Comparison of ENCODE assay signal across 8 mouse cellular contexts in genomic region chr5:123431524-123432304, GRCm38 (mm10). TPM values are rescaled to one million over a fixed set of nuclear protein-coding genes. Genes with fewer than 3 reads are reported as not detected.
DNase-seq lines count a peak whose midpoint lies in the region; ATAC-seq and TF ChIP-seq lines count a peak whose summit lies in the region.

No protein-coding gene starts in this region.

- H3K36me3 ChIP-seq in midbrain, embryonic 14.5 days (ENCODE audit: control insufficient read depth, insufficient read depth, low read length) = no peaks in the 10 kb centered on the region
- peaks cover 5% of the 10 kb centered on the region for H3K36me3 ChIP-seq in midbrain, embryonic 10.5 days
- no peaks in the 10 kb centered on the region for H3K36me3 ChIP-seq in heart, embryonic 14.5 days (ENCODE audit: control insufficient read depth, insufficient read depth, low read length)

- no peaks in the 10 kb centered on the region for H3K27me3 ChIP-seq in midbrain, embryonic 14.5 days (ENCODE audit: control insufficient read depth, insufficient read depth, low read length)
- no peaks in the 10 kb centered on the region for H3K27me3 ChIP-seq in midbrain, embryonic 10.5 days (ENCODE audit: low read depth, poor library complexity, severe bottlenecking)
- no peaks in the 10 kb centered on the region for H3K27me3 ChIP-seq in cerebellum, adult 2 months (ENCODE audit: control insufficient read depth, insufficient read depth, low read length)
- no peaks in the 10 kb centered on the region for H3K27me3 ChIP-seq in heart, embryonic 14.5 days (ENCODE audit: control insufficient read depth, insufficient read depth, low read length)

- WGBS in midbrain, embryonic 14.5 days = 78% methylated on average over 13 of the region's 13 CpGs
- 91% methylated on average over 13 of the region's 13 CpGs for WGBS in midbrain, embryonic 10.5 days
- WGBS in cerebellum, adult 2 months = 26% methylated on average over 13 of the region's 13 CpGs
- 56% methylated on average over 13 of the region's 13 CpGs for WGBS in heart, embryonic 14.5 days

- no peak overlapping the region for H3K9ac ChIP-seq in midbrain, embryonic 14.5 days (replicated peaks; ENCODE audit: low read length)
- H3K9ac ChIP-seq in heart, embryonic 14.5 days (ENCODE audit: low read length) = 0 out of 2 replicates have a peak overlapping the region, but pooled peaks have one; percentile 28

- no peak for TF ChIP-seq POLR2A in cerebellum, adult 2 months (IDR thresholded peaks at IDR 0.05; ENCODE audit: borderline replicate concordance, insufficient read depth, low read length)

- no peak for ATAC-seq in midbrain, embryonic 14.5 days (ENCODE audit: low FRiP score, low TSS enrichment)
- ATAC-seq in heart, embryonic 14.5 days (ENCODE audit: insufficient number of reproducible peaks, insufficient read depth, low FRiP score, low read depth) = 0 out of 2 replicates have a peak, but pooled peaks have one; percentile 37

- no peaks in the 10 kb centered on the region; the same call in 1 of the 2 replicates for H3K9me3 ChIP-seq in midbrain, embryonic 14.5 days (ENCODE audit: control insufficient read depth, low read length)
- H3K9me3 ChIP-seq in midbrain, embryonic 10.5 days (replicated peaks) = peaks cover 4% of the 10 kb centered on the region; the same call in 1 of the 2 replicates
- H3K9me3 ChIP-seq in heart, embryonic 14.5 days (ENCODE audit: control insufficient read depth, low read length) = peaks cover 2% of the 10 kb centered on the region; the same call in 1 of the 2 replicates

- no peak overlapping the region for H3K27ac ChIP-seq in midbrain, embryonic 14.5 days (replicated peaks; ENCODE audit: low read depth, low read length)
- H3K27ac ChIP-seq in midbrain, embryonic 10.5 days (replicated peaks) = no peak overlapping the region
- H3K27ac ChIP-seq in cerebellum, adult 2 months (ENCODE audit: insufficient read depth, low read length) = no peak overlapping the region
- peak overlapping the region; percentile 60 to 72; a peak in 3 of 4 replicates for H3K27ac ChIP-seq in heart, embryonic 14.5 days (replicated peaks in 1 of 2; ENCODE audit: control insufficient read depth in 1 of 2, insufficient read depth in 1 of 2, low read depth in 2 of 2, low read length in 2 of 2)

- DNase-seq in midbrain, embryonic 14.5 days = peak; percentile 53
- no peak for DNase-seq in midbrain, embryonic 10.5 days (ENCODE audit: low spot score)
- DNase-seq in cerebellum, adult 2 months = peak; percentile 64 to 74
- DNase-seq in kidney, postnatal 10 days = peak; percentile 84
- peak; percentile 61 for DNase-seq in lung, postnatal 25 days (ENCODE audit: low spot score)
- no peak for DNase-seq in spleen, adult 12 weeks (ENCODE audit: low spot score)
- no peak for DNase-seq in embryo, embryonic 11 days

- no peak overlapping the region for H3K4me3 ChIP-seq in midbrain, embryonic 14.5 days (replicated peaks; ENCODE audit: low read depth, low read length)
- no peak overlapping the region for H3K4me3 ChIP-seq in midbrain, embryonic 10.5 days
- no peak overlapping the region for H3K4me3 ChIP-seq in cerebellum, adult 2 months (replicated peaks; ENCODE audit: insufficient read depth, low read depth, low read length)
- H3K4me3 ChIP-seq in heart, embryonic 14.5 days (ENCODE audit: control insufficient read depth in 1 of 2, insufficient read depth in 1 of 2, low read depth in 1 of 2, low read length in 2 of 2) = no peak overlapping the region

- H3K4me1 ChIP-seq in midbrain, embryonic 14.5 days (ENCODE audit: control insufficient read depth, insufficient read depth, low read length) = no peaks in the 10 kb centered on the region
- peaks cover 6% of the 10 kb centered on the region for H3K4me1 ChIP-seq in midbrain, embryonic 10.5 days
- H3K4me1 ChIP-seq in cerebellum, adult 2 months (ENCODE audit: control insufficient read depth, insufficient read depth, low read length) = peaks cover 16% of the 10 kb centered on the region
- peaks cover 17 to 23% of the 10 kb centered on the region in 2 experiments for H3K4me1 ChIP-seq in heart, embryonic 14.5 days (ENCODE audit: control insufficient read depth in 2 of 2, insufficient read depth in 2 of 2, low read length in 2 of 2)

- H3K4me2 ChIP-seq in midbrain, embryonic 14.5 days (ENCODE audit: low read length) = no peak overlapping the region
- H3K4me2 ChIP-seq in heart, embryonic 14.5 days (ENCODE audit: low read length) = peak overlapping the region; percentile 3; the same call in 1 of the 2 replicates

- no peak for TF ChIP-seq CTCF in cerebellum, adult 2 months (IDR thresholded peaks at IDR 0.05; ENCODE audit: borderline replicate concordance, insufficient read depth, low read depth, low read length)

RNA-seq across cellular contexts. Expression of gene Mlxip, which starts 37.1 kb away (rescaled TPM):
- 18.7 and 23.0 TPM in 2 replicates for polyA plus RNA-seq in midbrain, embryonic 14.5 days (2014; fragmentation: Nextera tagmentation; extraction: Ambion mirVana)
- polyA plus RNA-seq in midbrain, embryonic 10.5 days (2016; fragmentation: Nextera tagmentation; extraction: Ambion mirVana) = 16.0 and 16.7 TPM in 2 replicates
- polyA plus RNA-seq in cerebellum, adult 2 months (2012; rRNA removed) = 21.7 and 24.2 TPM in 2 replicates
- 12.6 and 13.6 TPM in 2 replicates for polyA plus RNA-seq in heart, embryonic 14.5 days (2014; fragmentation: Nextera tagmentation; extraction: Ambion mirVana)

RNA-seq across cellular contexts. Expression of gene Lrrc43, which starts 57.4 kb away (rescaled TPM):
- 0.20 and 0.41 TPM in 2 replicates for polyA plus RNA-seq in midbrain, embryonic 14.5 days (2014; fragmentation: Nextera tagmentation; extraction: Ambion mirVana)
- polyA plus RNA-seq in midbrain, embryonic 10.5 days (2016; fragmentation: Nextera tagmentation; extraction: Ambion mirVana) = not detected in 2 replicates
- 0.07 and 0.40 TPM in 2 replicates for polyA plus RNA-seq in cerebellum, adult 2 months (2012; rRNA removed)
- polyA plus RNA-seq in heart, embryonic 14.5 days (2014; fragmentation: Nextera tagmentation; extraction: Ambion mirVana) = not detected in 2 replicates

RNA-seq across cellular contexts. Expression of gene Il31, which starts 57.6 kb away (rescaled TPM):
- not detected in 2 replicates for polyA plus RNA-seq in midbrain, embryonic 14.5 days (2014; fragmentation: Nextera tagmentation; extraction: Ambion mirVana)
- not detected in 2 replicates for polyA plus RNA-seq in midbrain, embryonic 10.5 days (2016; fragmentation: Nextera tagmentation; extraction: Ambion mirVana)
- polyA plus RNA-seq in cerebellum, adult 2 months (2012; rRNA removed) = not detected in 2 replicates
- polyA plus RNA-seq in heart, embryonic 14.5 days (2014; fragmentation: Nextera tagmentation; extraction: Ambion mirVana) = not detected in 2 replicates

Comparison
In these comparisons a context has a peak if more than half of its experiments do, and no peak if none do; other contexts are left out.
1. DNase-seq: peak in midbrain, embryonic 14.5 days (single experiment), cerebellum, adult 2 months (2 of 2), kidney, postnatal 10 days (single experiment) and lung, postnatal 25 days (single experiment); none in midbrain, embryonic 10.5 days (single experiment), spleen, adult 12 weeks (single experiment) and embryo, embryonic 11 days (single experiment).
2. H3K27ac ChIP-seq: peak in heart, embryonic 14.5 days (2 of 2); none in midbrain, embryonic 14.5 days (single experiment), midbrain, embryonic 10.5 days (single experiment) and cerebellum, adult 2 months (single experiment).